Mouse (Mus musculus): ENCODE data around the gene Flrt3.

DNA sequence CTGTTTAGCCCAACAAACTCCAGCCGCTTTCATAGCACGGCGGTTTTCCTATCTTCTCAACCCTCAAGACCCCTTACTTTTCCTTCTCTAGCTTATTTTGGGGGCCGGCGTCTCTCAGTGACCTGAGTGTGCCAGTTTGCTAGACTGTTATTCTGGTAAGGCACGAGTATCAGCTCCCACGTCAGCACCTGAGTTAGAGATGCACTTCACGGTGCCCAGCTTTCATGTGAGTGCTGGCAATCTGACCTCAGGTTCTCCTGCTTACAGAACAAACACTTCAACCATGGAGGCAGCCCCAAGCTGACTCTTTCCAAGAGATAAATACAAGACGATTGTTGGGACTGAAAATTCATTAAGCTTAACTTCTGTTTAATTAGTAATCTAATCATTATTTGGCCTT lies 46.1 kb upstream of the Flrt3 start:
- no peak for TF ChIP-seq CTCF (IDR thresholded peaks at IDR 0.05; ENCODE audit: low read depth)
- TF ChIP-seq EP300 (IDR thresholded peaks at IDR 0.05; ENCODE audit: low read depth): no peak

Data from liver, postnatal 0 days (tissue).